Mouse (Mus musculus): ENCODE data around the gene H2afx. TPM values are rescaled to one million over a fixed set of nuclear protein-coding genes. Genes with fewer than 3 reads are reported as not detected.
A peak's percentile ranks its signal among the peaks of the same experiment; 100 is the strongest.

Gene H2afx
- polyA plus RNA-seq, 1 experiment = 123 TPM

- Histone ChIP-seq H3ac (ENCODE audit: control insufficient read depth, insufficient read length) (no peak overlapping the region), H3K79me2 (ENCODE audit: control insufficient read depth, insufficient read depth) (peaks cover 31% of the 10 kb centered on the region), H3K4me3 (peak overlapping the region; percentile 76), H3K27me3 (ENCODE audit: control insufficient read depth, insufficient read depth, insufficient read length) (no peaks in the 10 kb centered on the region), H3K4me2 (ENCODE audit: low read depth) (peak overlapping the region; percentile 80), H3K36me3 (ENCODE audit: control insufficient read depth, insufficient read depth) (peaks cover 22% of the 10 kb centered on the region)
- TF ChIP-seq USF1 (IDR thresholded peaks at IDR 0.05; ENCODE audit: low read depth) = no peak
- TF ChIP-seq POLR2AphosphoS2 (IDR thresholded peaks at IDR 0.05; ENCODE audit: insufficient read length, low read depth) = peak; percentile 98
- TF ChIP-seq POLR2A (IDR thresholded peaks at IDR 0.05; ENCODE audit: insufficient read length, low read depth) = peak; percentile 65
These were observed 3.1 kb downstream of the H2afx start for GRCm38 (mm10) chr9:44337436-44338169.

- Histone ChIP-seq H3K4me3 (no peak overlapping the region), H3K4me2 (ENCODE audit: low read depth) (no peak overlapping the region), H3K27me3 (ENCODE audit: control insufficient read depth, insufficient read depth, insufficient read length) (no peaks in the 10 kb centered on the region), H3K79me2 (ENCODE audit: control insufficient read depth, insufficient read depth) (peaks cover 41% of the 10 kb centered on the region), H3K36me3 (ENCODE audit: control insufficient read depth, insufficient read depth) (peaks cover 12% of the 10 kb centered on the region), H3ac (ENCODE audit: control insufficient read depth, insufficient read length) (no peak overlapping the region)
- TF ChIP-seq REST (IDR thresholded peaks at IDR 0.05; ENCODE audit: insufficient read depth, insufficient read length) (no peak), TCF3 (IDR thresholded peaks at IDR 0.05; ENCODE audit: insufficient read length, low read depth) (no peak), MYOG (IDR thresholded peaks at IDR 0.05; ENCODE audit: control insufficient read depth in 1 of 3, insufficient read depth in 1 of 3, insufficient read length in 2 of 3, low read depth in 2 of 3) (no peak), E2F4 (IDR thresholded peaks at IDR 0.05; ENCODE audit: insufficient read depth) (no peak), SRF (IDR thresholded peaks at IDR 0.05; ENCODE audit: control insufficient read depth, insufficient read length, low read depth) (no peak), POLR2AphosphoS2 (IDR thresholded peaks at IDR 0.05; ENCODE audit: insufficient read length, low read depth) (no peak), USF1 (IDR thresholded peaks at IDR 0.05; ENCODE audit: low read depth) (no peak), TCF12 (IDR thresholded peaks at IDR 0.05; ENCODE audit: insufficient read depth, poor library complexity, severe bottlenecking) (no peak), CEBPB (IDR thresholded peaks at IDR 0.05; ENCODE audit: insufficient read depth, poor library complexity, severe bottlenecking) (no peak), POLR2A (IDR thresholded peaks at IDR 0.05; ENCODE audit: insufficient read length, low read depth) (no peak), MAX (IDR thresholded peaks at IDR 0.05; ENCODE audit: low read depth) (no peak), MYOD1 (IDR thresholded peaks at IDR 0.05; ENCODE audit: control insufficient read depth in 1 of 3, insufficient read length in 2 of 3, low read depth in 2 of 3) (no peak)
These were observed 4.1 kb downstream of the H2afx start for GRCm38 (mm10) chr9:44338574-44338973.

- peaks cover 26% of the 10 kb centered on the region for H3K79me2 ChIP-seq (ENCODE audit: control insufficient read depth, insufficient read depth)
- H3K4me2 ChIP-seq (ENCODE audit: low read depth) = no peak overlapping the region
- H3K27me3 ChIP-seq (ENCODE audit: control insufficient read depth, insufficient read depth, insufficient read length) = no peaks in the 10 kb centered on the region
- no peak overlapping the region for H3ac ChIP-seq (ENCODE audit: control insufficient read depth, insufficient read length)
- TF ChIP-seq MYOD1 (IDR thresholded peaks at IDR 0.05; ENCODE audit: control insufficient read depth in 1 of 3, insufficient read length in 2 of 3, low read depth in 2 of 3) (no peak), POLR2A (IDR thresholded peaks at IDR 0.05; ENCODE audit: insufficient read length, low read depth) (no peak), USF1 (IDR thresholded peaks at IDR 0.05; ENCODE audit: low read depth) (no peak), MAX (IDR thresholded peaks at IDR 0.05; ENCODE audit: low read depth) (no peak), MYOG (IDR thresholded peaks at IDR 0.05; ENCODE audit: control insufficient read depth in 1 of 3, insufficient read depth in 1 of 3, insufficient read length in 2 of 3, low read depth in 2 of 3) (no peak), POLR2AphosphoS2 (IDR thresholded peaks at IDR 0.05; ENCODE audit: insufficient read length, low read depth) (no peak), CEBPB (IDR thresholded peaks at IDR 0.05; ENCODE audit: insufficient read depth, poor library complexity, severe bottlenecking) (no peak), REST (IDR thresholded peaks at IDR 0.05; ENCODE audit: insufficient read depth, insufficient read length) (no peak), TCF3 (IDR thresholded peaks at IDR 0.05; ENCODE audit: insufficient read length, low read depth) (no peak), SRF (IDR thresholded peaks at IDR 0.05; ENCODE audit: control insufficient read depth, insufficient read length, low read depth) (no peak), E2F4 (IDR thresholded peaks at IDR 0.05; ENCODE audit: insufficient read depth) (no peak), TCF12 (IDR thresholded peaks at IDR 0.05; ENCODE audit: insufficient read depth, poor library complexity, severe bottlenecking) (no peak)
- H3K4me3 ChIP-seq = no peak overlapping the region
- H3K36me3 ChIP-seq (ENCODE audit: control insufficient read depth, insufficient read depth) = peaks cover 10% of the 10 kb centered on the region
These were observed 7.0 kb downstream of the H2afx start for GRCm38 (mm10) chr9:44341487-44341886.

DNA sequence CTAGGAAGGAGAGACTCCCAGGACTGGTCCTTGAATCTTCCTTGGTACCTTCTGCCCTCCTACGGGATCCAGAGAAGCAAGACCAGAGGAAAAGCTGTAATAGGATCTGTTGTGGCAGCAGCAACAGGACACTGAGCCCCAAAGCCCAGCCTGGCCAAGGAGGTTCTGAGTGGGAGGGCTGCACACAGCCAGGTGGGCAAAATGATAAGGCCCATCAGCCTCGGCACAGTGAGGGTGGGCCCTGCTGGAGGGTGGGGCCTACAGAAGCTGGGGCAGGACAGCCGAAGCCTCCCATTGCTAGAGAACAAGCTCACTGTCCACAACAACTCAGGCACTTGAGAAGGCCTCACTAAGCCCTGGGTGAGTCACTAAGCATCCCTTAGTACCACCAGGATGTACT is 7.7 kb downstream of the H2afx start:
- Histone ChIP-seq H3K79me2 (ENCODE audit: control insufficient read depth, insufficient read depth) (peaks cover 19% of the 10 kb centered on the region), H3K4me3 (no peak overlapping the region), H3K36me3 (ENCODE audit: control insufficient read depth, insufficient read depth) (peaks cover 3% of the 10 kb centered on the region), H3ac (ENCODE audit: control insufficient read depth, insufficient read length) (no peak overlapping the region), H3K4me2 (ENCODE audit: low read depth) (peak overlapping the region; percentile 94), H3K27me3 (ENCODE audit: control insufficient read depth, insufficient read depth, insufficient read length) (no peaks in the 10 kb centered on the region)
- TF ChIP-seq POLR2A (IDR thresholded peaks at IDR 0.05; ENCODE audit: insufficient read length, low read depth) = no peak

DNA sequence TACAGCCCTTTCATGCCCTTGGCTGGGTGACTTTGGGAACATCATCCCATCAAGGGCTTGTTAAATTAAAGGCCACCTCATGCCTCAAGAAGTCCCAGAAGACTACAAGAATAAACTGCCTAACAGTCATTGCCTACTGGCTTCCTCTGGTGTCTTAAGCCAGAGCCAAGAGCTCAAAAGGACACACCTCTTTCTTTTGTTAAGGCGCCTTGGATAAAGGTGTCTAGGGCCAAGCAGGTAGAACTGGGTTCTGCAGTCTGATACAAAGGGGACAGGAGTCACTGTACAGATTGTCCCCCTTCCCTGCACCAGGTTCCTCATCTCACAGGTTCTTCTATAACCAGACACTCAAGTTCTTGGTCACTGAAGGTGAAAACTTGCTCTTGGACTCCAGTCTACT is 8.1 kb downstream of the H2afx start:
- H3K4me2 ChIP-seq (ENCODE audit: low read depth) = peak overlapping the region; percentile 94
- H3K27me3 ChIP-seq (ENCODE audit: control insufficient read depth, insufficient read depth, insufficient read length) = no peaks in the 10 kb centered on the region
- H3K36me3 ChIP-seq (ENCODE audit: control insufficient read depth, insufficient read depth) = peaks cover 3% of the 10 kb centered on the region
- TF ChIP-seq USF1 (IDR thresholded peaks at IDR 0.05; ENCODE audit: low read depth) (no peak), POLR2AphosphoS2 (IDR thresholded peaks at IDR 0.05; ENCODE audit: insufficient read length, low read depth) (no peak)
- peak overlapping the region; percentile 51 for H3K4me3 ChIP-seq
- no peak overlapping the region for H3ac ChIP-seq (ENCODE audit: control insufficient read depth, insufficient read length)
- peaks cover 18% of the 10 kb centered on the region for H3K79me2 ChIP-seq (ENCODE audit: control insufficient read depth, insufficient read depth)
